Mouse (Mus musculus) Patski (cell line): ENCODE data around the gene Gga2. TPM values are rescaled to one million over a fixed set of nuclear protein-coding genes. Genes with fewer than 3 reads are reported as not detected.

ENCODE experiments used
- ATAC-seq: fragments of 100-300 bp; one replicate; pipeline ENCODE4 v1.8.0; 2021
- CTCF ChIA-PET: fragments of 350-600 bp; sonication (Branson Sonifier 250); formaldehyde crosslinking; loops from one replicate; lab custom pipeline; 2022; ENCODE audit warnings: inconsistent platforms; lab: Charles Lee
- POLR2A ChIA-PET: fragments of 350-600 bp; sonication (Branson Sonifier 250); formaldehyde crosslinking; loops from one replicate; lab custom pipeline; 2022; ENCODE audit warnings: antibody characterized with exemption, inconsistent platforms; lab: Charles Lee
- DNase-seq: peaks from one replicate; pipeline ENCODE4 v3.0.0-alpha.2; 2011; ENCODE audit warnings: low read depth, low spot score
- H3K27me3 ChIP-seq: fragments of 371-371 bp; one replicate; pipeline ENCODE4 v1.5.1; 2021
- CTCF ChIP-seq: fragments of 100-300 bp; IDR thresholded peaks from one replicate; pipeline ENCODE4 v1.5.1; 2021
- in situ Hi-C: fragments of 300-500 bp; cut with MboI; formaldehyde crosslinking; loops from 3 replicates; pipeline ENCODE4 v1.11.1; 2018; ENCODE audit warnings: low pct_unique_long_range_greater_than_20kb, mixed read lengths
- polyA plus RNA-seq: library from polyadenylated mRNA; unstranded; gene quantifications from one replicate; pipeline ENCODE4 v1.2.3, GENCODE M21; 2021

Gene Gga2
- polyA plus RNA-seq, 1 experiment from 2014 or later = 37.6 TPM

- in situ Hi-C loops = loop anchor here (25.0 kb wide), 1 partner anchor 904 kb away; the partner anchor contains the start of gene Mettl9
- no peak for TF ChIP-seq CTCF
- DNase-seq (no peak), ATAC-seq (peak; percentile 10)
- ChIA-PET CTCF (interaction anchor here (1.3 to 1.7 kb wide), 3 partner anchors 10 to 207 kb away, joined by 3 to 12 read pairs (median 7); partner anchors contain the start of gene Scnn1g), POLR2A (interaction anchor here (2.3 kb wide), 1 partner anchor 9 kb away, joined by 7 read pairs; no protein-coding TSS in a partner anchor)
- H3K27me3 ChIP-seq = no peaks in the 10 kb centered on the region
These were observed 80.0 kb downstream of the Gga2 start for GRCm38 (mm10) chr7:121941016-121941415.

DNA sequence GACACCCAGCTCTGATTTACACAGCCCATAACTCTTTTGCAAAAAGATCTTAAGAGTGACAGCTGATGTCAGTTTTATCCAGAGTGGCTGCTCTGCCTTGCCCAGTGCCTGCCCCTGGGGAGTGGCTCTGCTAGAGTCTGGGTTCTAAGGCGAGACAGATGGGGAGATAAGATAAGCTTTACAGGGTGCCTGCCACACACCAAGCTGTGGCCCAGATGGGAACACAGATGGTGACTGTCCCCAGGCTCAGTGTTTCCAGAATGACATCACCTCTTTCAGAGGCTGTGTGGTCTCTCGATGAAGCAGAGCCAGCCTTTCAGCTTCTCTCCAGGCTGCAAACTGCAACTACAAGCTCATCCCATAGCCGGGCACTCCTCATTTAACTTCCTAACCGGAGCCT, 81.3 kb downstream of the Gga2 start:
- ATAC-seq (no peak), DNase-seq (no peak)
- no peaks in the 10 kb centered on the region for H3K27me3 ChIP-seq
- no peak for TF ChIP-seq CTCF
- ChIA-PET POLR2A (interaction anchor here (1.0 kb wide), 1 partner anchor 241 kb away, joined by 3 read pairs; no protein-coding TSS in a partner anchor), CTCF (interaction anchor here (1.5 to 2.1 kb wide), 2 partner anchors 10 to 11 kb away, joined by 3 to 5 read pairs; no protein-coding TSS in a partner anchor)
- in situ Hi-C loops = loop anchor here (25.0 kb wide), 1 partner anchor 902 kb away; the partner anchor contains the start of gene Mettl9

DNA sequence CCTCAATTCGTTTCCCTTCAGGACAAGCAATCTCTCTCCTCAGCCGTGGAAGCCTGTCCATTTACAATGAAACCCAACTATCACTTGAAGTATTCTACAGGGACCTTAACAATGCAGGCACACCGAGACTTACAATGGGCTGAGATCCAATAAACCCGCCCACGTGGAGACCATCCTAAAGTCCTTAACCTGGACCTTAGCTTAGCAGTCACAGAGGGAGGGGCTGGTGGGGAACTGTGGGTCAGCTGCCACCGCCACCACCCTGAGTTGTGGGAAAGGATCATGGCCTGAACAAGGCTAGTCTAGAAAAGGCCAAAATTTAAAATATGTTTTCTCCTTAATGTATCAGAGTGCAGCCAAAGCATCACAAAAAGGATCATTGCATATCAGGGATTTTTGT, 81.8 kb downstream of the Gga2 start:
- CTCF ChIA-PET = interaction anchor here (0.9 to 5.2 kb wide), 4 partner anchors 9 to 129 kb away, joined by 3 to 26 read pairs (median 4); no protein-coding TSS in a partner anchor
- no peaks in the 10 kb centered on the region for H3K27me3 ChIP-seq
- DNase-seq = no peak
- no peak for TF ChIP-seq CTCF
- POLR2A ChIA-PET = interaction anchor here (1.0 kb wide), 1 partner anchor 240 kb away, joined by 3 read pairs; no protein-coding TSS in a partner anchor
- no peak for ATAC-seq
- in situ Hi-C loops = loop anchor here (25.0 kb wide), 1 partner anchor 902 kb away; the partner anchor contains the start of gene Mettl9

DNA sequence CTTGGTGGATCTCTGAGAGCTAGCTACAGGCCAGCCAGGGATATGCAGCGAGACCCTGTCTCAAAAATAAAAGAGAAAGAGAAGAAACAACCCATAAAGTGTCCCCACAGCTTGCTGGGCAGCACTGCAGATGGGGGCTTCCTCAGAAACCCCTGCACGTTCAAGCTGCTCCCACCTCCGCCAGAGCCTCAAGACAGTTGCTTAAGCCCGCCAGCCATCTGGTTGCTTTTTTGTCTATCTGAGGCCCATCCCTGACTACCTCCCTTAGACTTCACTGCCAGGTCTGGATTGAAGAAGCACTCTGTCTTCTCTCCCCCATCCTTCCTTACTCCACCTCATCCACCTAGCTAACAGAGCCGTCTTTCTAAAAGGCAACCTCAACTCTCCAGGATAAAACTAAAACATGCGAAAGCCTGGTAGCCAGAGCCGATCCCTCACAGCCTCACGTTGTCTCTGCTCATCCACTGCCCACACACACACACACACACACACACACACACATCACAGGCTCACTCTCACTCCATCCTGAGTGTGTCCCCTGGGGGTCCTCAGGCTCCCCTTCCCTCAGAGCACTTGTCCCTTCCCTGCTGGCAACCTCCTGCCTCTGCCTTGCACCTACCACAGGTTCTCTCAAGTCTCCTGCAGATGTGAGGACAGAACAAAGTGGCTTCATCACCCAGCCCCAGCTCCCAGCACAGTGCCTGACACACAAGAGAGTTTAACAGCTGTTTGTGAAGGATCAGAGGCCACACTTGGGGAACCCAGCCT, 82.7 kb downstream of the Gga2 start:
- CTCF ChIA-PET = interaction anchor here (0.6 to 5.2 kb wide), 4 partner anchors 8 to 214 kb away, joined by 3 to 26 read pairs (median 4); no protein-coding TSS in a partner anchor

GRCm38 (mm10) chr7:121936861-121937630, 84.0 kb downstream of the Gga2 start:
- in situ Hi-C loops = loop anchor here (25.0 kb wide), 1 partner anchor 900 kb away; the partner anchor contains the start of gene Mettl9
- H3K27me3 ChIP-seq = no peaks in the 10 kb centered on the region
- ChIA-PET CTCF (interaction anchor here (1.0 to 5.2 kb wide), 4 partner anchors 11 to 202 kb away, joined by 3 to 26 read pairs (median 4); partner anchors contain the start of gene Scnn1g), POLR2A (interaction anchor here (0.6 kb wide), 1 partner anchor 37 kb away, joined by 3 read pairs; no protein-coding TSS in a partner anchor)
- DNase-seq = no peak
- ATAC-seq = peak; percentile 1
- no peak for TF ChIP-seq CTCF

More for the DNA sequence above, 82.7 kb downstream of the Gga2 start:
- TF ChIP-seq CTCF = no peak
- POLR2A ChIA-PET = interaction anchor here (0.6 kb wide), 1 partner anchor 67 kb away, joined by 4 read pairs; no protein-coding TSS in a partner anchor
- H3K27me3 ChIP-seq = no peaks in the 10 kb centered on the region
- ATAC-seq = no peak
- in situ Hi-C loops = loop anchor here (25.0 kb wide), 1 partner anchor 901 kb away; the partner anchor contains the start of gene Mettl9
- DNase-seq = no peak

Other genes with a start within 250 kb of the Gga2 start
- gene Scnn1b, start 156.2 kb downstream of the Gga2 start, polyA plus RNA-seq = 0.03 TPM
- 48.9 TPM for gene Cog7, start 39.5 kb downstream of the Gga2 start, polyA plus RNA-seq
- 30.9 TPM for gene Ubfd1, start 46.0 kb upstream of the Gga2 start, polyA plus RNA-seq
- gene Ears2, start 46.0 kb upstream of the Gga2 start, polyA plus RNA-seq = 9.3 TPM
- gene Ndufab1, start 80.7 kb upstream of the Gga2 start, polyA plus RNA-seq = 328 TPM
- gene Palb2, start 111.8 kb upstream of the Gga2 start, polyA plus RNA-seq = 4.6 TPM
- gene Dctn5, start 111.8 kb upstream of the Gga2 start, polyA plus RNA-seq = 54.1 TPM
- 55.8 TPM for gene Plk1, start 138.2 kb upstream of the Gga2 start, polyA plus RNA-seq
- not detected for gene Ern2, start 165.0 kb upstream of the Gga2 start, polyA plus RNA-seq
- gene Chp2, start 198.3 kb upstream of the Gga2 start, polyA plus RNA-seq = not detected